Mouse (Mus musculus) CD4-positive helper T cell, adult 2 months (primary cell): Measurements from ENCODE around the gene Tnfrsf11a.
A peak's percentile ranks its signal among the peaks of the same experiment; 100 is the strongest.
"Not testable (repeated sequence)": the region's sequence is repeated elsewhere in the genome, so short reads cannot be mapped to it uniquely, and the experiment has no call there.

Experiments used
- DNase-seq: peaks from one replicate; pipeline ENCODE4 v3.0.0-alpha.2; 2012; ENCODE audit warnings: low read depth, missing footprints, low spot score

The Tnfrsf11a gene

DNA sequence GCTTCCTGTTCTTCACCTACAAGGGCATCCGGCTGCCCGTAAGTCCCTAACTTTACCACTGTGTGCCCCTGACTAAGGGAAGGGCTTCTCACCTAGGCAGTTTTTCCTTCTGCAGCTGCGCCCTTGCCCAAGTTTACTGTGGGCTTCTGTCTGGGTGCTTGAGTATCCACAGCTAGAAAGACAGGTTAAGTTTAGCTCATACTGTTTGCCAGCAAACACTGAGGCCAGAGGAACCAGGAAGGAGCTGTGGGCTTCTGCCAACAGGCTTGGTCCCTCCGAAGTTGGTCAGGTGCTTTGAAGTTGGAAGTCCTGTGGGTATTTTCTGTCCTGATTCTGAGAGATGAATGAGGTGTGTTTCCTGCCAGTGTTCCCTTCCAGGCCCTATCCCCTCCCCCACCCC is 4.6 kb downstream of the Tnfrsf11a start:
- no peak for DNase-seq

DNA sequence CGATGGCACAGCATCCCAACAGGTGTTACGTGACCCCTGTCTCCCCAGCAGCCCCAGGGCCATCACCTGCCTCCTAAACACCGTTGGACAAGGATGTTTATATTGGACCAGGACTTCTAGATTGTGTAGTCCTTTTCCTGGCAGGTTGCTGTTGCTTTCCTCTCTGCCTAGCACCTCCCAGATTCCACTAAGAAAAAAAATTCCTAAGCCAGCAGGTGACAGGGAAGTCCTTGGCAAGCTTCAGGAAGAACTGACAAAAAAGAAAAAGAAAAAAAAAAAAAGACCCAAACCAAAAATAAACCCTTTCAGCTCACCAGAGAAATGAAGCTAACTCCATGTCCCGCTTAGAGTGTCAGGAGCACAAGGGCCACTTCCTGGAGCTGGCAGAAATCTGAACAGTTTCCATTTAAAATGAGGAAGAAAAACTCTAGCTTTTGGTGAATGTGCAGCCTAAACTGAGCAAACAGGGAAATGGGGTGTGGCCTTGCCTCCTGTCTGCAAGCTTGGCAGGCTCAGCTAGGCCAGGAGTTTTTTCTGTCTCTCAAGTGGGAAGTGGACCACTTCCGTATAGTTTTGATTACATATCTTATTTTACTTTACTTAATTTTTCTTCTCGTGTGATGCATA is 6.3 kb downstream of the Tnfrsf11a start:
- no peak for DNase-seq

DNA sequence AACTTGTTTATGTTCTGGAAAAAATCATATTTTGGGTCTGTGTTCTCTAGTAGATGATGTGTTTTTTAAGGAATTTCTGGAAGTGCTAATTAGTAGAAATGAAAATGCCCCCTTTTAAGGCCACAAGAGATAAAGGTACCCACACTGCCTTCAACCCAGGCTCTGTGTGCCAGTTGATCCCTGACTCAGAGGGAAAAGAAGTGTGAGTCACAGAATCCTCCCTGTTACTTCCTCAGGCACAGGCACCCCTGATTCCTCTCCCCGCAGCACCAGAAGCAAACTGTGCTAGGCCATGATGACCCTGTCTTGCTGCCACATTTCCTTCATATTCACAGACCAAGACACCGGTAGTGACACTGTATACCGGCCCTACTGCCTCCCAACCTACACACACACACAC is 9.6 kb downstream of the Tnfrsf11a start:
- no peak for DNase-seq

DNA sequence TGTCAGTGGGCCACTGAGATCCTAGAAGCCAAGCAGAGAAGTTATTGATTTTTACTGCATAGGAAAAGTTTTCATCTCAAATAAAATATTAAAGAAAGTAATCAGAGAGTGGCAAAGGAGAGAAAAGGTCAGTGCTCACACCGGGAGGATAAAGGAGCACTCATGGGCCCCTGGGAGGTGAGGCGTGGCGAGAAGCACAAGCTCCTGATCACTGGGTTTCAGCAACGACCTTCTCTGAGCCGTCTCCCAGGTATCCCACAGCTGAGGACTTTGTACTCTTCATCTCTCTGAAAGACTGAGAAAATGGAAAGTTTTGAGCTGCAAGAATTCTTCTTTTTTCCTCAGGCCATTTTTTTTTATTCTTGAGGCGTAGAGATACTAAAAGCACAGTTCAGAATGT is 14.2 kb downstream of the Tnfrsf11a start:
- DNase-seq = no peak

DNA sequence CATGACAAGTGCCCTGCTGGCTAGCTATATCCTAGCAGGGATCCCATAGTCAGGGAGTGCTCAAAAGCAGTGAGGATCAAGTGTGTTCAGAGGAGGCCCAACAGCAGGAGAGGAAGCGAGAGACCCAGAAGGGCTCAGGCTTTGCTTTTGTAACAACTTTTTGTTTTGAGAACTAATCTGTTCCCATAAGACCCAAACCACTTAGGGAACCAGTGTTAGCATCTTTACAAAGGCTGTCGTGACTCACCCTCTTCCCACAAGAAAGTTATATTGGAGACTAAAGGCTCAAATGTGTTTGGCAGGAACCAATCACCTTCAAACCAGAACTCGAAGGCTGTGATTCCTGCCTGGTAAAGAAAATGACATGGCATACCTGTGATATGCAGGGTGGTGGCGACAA is 15.2 kb downstream of the Tnfrsf11a start:
- DNase-seq = no peak

DNA sequence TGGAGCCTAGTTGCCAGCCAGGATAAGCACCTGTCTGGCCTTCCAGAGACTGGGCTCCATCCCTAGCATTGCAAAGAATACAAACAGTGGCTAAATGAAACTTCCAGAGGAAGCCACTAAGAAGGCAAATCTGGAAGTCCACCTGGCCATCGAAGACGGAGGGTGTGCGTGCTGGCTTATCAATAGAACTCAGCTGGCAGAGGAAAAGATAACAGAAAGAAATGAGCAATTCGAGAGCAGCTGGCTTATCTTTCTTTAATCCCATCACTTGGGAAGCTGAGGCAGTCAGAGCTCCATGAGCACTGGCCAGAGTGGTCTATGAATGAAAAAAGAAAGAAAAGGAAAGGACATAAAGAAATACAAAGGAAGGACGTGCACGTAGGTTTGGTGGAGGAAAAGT is 20.1 kb downstream of the Tnfrsf11a start:
- DNase-seq = no peak

DNA sequence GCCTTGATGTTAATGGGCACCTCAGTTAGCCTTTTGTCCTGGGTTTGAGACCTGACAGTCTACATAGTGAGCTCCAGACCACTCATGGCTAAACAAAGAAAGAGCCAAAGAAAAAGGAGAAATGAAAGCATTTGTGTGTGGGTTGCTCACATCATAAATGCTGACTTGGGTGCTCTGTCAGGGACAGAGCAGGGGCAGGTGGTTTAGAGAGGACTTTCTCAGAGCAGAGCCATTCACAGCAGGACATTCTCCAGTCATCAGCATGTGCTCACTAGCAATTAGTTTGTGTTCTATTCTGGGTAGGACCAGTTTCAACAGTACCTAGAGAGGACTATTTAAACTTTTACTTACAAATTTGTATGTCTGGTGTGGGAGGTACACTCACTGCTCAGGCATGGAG is 20.7 kb downstream of the Tnfrsf11a start:
- no peak for DNase-seq

DNA sequence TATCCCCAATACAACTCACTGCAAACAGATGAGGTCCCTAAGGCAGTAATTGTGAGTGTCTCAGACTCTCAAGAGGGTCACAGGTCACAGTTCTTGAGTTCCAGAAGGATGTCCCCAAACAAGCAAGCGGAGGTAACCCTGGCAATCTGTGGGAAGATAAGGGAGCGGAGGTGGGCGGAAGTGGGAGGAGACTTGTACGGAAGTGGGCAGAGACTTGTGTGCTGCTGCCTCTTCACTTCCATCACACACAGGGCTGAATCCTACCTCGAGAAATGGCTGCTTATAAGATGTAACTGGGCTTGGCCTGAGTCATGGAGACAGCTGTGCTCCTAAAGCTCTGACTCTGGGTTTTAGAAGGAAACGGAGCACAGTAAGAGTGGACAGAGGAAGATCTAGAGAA is 22.4 kb downstream of the Tnfrsf11a start:
- peak; percentile 60 for DNase-seq

DNA sequence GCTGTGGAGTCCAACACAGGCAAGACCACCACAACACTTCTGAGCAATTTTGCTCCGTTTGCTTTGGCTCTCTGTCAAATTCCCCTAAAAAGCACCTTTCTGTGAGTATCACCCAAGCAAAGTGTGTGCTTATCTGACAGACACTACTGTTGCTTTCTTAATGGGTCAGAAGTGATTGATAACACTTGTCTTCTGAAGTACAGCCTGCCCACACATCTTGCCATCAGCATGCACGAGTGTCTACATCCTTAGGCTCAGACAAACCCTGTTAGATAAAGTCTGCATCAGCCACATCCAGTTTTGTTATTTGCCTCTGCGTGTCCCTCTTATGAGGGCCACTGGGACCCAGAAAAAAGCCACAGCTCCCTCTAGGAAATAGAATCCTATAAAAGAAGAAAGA is 23.8 kb downstream of the Tnfrsf11a start:
- no peak for DNase-seq

DNA sequence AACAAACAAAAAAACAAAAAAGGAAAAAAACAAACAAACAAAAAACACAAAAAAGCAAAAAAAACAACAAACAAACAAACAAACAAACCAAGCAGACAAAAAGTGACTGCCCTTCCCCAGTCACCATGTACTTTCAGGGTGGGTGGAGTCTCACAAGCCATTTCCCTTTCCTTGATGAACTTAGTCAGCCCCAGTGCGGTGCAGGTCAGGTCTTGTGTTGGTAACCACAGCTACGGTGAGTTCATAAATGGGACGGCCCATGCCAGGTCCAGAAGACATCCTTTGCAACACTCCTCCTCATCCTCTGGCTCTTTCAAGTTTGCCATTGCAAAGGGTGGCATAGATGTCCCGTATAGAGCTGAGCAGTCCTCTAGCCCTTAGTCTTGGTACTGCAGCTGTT is 25.0 kb downstream of the Tnfrsf11a start:
- peak; percentile 18 for DNase-seq

DNA sequence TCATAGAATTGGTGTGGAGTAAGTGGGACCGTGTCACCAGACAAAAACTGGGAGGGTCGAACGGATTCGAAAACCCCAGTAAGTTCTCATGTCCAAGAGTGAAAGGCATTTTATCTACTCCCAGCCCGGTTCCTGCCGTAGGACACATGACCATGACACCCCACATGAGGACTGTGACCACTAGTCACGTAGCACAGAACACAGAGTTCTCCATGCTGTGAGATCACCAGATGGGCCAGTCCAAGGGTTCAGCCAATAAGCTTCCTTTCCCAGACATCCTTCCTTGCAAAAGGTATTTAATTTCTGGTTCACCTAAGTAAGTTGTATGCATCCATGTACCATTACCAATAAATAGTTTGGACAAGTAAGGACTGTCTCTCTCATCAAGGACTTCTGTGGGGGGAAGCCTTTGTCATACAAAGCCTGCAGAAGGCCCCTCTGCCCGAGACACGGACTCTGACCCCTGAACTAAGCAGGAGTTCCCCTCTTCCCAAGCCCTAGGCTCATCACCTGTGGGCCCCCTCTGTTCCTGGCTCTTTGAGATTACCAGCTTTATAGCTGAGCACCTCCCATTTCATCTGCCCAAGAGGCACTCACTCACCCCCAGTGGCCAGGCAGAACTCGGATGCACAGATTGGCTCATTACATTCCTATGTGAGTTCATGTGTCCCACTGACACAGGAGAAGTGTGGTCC is 26.7 kb downstream of the Tnfrsf11a start:
- no peak for DNase-seq

DNA sequence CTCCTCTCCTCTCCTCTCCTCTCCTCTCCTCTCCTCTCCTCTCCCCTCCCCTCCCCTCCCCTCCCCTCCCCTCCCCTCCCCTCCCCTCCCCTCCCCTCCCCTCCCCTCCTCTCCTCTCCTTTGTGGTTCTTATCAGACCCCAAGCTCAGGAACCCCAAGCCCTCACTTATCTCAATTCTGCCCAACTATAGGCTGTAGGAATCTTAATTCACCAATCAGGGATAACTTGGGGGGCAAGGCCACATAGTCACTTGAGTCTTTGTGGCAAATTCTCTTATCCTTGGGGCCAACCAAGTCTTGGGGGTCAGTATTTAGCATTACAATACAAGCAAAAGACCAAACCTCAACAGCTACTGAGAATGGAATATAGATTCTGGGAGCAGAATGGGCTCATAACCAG is 31.5 kb downstream of the Tnfrsf11a start:
- DNase-seq = not testable (repeated sequence)

DNA sequence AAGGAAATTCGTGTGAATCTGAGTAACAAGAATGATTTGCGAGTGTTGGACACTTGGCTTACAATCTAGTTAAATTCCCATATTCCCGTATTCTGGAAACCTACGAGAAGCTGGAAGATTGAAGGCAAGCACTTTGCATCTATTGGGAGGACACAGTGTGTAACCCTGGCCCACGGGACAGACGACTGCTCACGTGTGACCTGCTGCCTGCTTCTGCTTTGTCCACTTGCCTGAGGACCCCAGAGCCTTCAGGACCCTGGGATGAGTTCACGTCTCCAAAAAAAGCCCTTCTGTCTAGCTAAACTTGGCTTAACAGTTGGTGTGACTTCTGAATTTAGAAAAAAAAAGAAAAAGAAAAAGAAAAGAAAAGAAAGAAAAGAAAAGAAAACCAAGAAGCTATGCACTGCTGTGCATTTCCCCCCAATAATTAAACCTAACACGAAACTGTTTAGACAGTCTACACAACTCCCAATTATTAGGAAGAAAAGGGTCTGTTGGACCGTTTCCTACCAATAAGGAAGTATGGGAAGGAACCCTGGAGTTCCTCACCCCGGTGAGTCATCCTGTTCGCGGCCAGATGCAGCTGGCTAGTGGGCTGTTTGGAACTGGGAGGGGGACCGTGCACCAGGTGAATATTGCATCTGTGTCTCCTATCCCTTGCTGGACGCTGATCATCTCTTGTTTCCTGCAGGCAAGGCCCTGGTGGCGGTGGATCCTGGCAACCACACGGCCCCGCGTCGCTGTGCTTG is 32.6 kb downstream of the Tnfrsf11a start:
- no peak for DNase-seq

DNA sequence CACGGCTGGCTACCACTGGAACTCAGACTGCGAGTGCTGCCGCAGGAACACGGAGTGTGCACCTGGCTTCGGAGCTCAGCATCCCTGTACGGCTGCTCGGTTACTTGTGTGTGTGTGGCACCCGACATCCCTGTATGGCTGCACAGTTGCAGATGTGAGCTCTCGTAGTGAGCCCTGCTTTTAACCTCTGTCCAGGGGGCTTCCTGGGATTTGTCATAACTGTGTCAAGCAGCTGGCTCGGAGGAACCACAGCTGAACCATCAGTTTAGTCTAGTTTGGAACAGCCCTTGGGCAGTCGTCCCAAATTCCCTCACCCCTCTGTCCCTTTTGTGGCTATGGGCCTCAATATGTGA is 33.2 kb downstream of the Tnfrsf11a start:
- DNase-seq = no peak

DNA sequence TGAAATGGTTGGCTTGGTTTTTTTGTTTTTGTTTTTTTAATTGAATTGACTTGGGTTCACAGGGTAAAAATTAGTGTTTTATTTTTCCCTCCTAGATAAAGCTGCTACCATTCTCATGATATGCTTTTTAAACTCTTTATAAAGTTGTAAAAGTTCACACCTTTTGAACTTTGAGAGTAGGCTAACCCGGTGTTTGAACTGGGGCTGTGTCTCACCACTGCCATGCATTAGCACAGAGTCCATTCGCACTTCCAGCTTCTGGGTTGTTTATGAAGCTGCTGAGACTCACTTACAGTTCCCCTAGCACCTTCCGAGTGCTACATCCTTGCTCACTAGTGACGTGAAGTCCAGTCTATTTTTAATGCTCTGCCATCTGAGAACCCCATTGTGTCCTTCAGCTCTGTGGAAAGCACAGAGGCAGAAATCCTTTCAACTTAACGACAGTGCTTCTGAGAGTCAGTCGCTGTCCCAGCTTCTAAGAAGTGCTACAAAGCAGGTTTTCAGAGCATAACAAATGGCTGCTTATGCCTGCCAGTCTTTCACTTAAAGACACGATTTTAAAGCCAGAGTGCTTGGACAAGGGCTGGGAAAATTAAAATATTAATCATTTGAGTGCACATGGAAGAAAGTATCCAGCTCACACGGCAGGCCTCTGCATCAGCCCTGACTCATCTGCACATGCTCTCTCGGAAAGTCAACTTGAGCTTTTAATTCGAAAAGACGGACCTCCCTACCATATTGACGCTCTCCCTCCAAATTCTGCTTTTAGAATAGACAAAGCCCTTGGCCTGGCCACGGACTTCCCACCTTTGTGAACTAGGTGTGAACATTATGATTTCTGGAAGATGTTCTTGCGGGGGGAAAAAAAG is 34.1 kb downstream of the Tnfrsf11a start:
- DNase-seq = no peak

DNA sequence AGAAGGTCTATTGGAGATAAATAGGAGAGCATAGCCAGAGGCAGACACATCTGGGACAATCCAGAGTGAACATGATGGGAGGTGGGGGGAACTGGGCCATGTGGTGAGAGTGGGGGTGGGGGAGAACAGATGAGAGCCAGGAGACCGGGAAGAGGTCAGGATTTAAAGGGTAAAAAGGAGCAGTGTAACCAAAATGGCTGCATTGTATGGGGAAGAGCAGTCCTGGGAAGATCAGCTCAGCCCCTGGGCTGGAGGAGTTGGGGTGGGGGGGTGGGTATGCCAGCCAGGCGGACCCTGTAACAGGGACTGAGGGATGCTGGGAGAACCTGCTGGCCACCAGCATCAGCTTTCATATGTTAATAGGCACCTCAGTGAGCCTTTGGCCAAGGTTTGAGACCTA is 34.8 kb downstream of the Tnfrsf11a start:
- no peak for DNase-seq

DNA sequence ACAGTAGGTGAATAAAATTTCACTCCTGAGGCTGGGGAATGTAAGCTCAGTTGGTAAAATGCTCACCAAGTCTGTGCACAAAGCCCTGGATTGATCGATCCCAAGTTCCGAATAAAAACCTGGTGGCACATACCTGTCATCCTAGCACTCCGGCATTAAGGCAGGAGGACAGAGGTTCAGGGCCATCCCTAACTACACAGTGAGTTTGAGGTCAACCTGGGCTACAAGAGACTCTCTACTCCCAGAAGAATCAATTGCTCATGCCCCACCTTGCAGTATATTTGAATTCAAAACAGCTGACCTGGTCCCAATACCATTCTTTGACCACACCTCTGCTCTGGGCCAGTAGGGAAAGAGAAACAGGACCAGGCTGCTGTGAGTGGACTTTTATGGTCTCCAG is 35.2 kb downstream of the Tnfrsf11a start:
- DNase-seq = no peak

DNA sequence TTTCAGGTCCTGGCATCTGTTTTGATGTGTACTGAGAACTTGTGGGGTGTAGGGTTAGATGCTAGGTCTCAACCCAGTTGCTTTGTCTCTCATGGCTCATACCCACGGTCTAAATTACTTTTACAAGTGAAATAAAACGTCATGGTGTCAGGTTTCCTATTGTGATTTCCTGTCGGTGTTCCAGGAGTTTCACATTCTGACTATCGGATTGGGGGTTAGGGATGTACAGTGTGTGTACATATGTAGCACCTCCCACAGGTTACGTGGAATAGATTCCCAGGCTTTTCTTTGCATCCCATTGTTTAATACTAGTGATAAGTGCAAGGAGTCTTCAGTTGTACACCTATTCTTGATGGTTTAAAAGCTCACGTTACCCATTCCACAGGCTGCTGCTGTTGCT is 38.5 kb downstream of the Tnfrsf11a start:
- DNase-seq = no peak

DNA sequence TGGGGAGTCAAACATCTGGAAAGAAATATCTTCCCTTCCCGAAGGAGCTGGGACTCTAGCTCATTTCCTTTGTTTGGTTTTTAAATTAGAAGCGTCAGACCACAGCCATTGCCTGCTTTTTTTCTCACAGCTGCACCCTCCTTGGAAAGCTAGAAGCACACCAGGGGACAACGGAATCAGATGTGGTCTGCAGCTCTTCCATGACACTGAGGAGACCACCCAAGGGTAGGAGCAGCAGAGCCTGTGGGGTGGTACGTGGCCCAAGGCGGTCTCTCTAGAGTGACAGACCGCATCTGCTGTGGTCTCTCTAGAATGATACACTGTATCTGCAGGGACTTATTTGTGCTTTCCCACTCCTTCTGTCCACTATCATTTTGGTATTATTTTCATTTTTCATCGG is 39.2 kb downstream of the Tnfrsf11a start:
- DNase-seq = no peak

DNA sequence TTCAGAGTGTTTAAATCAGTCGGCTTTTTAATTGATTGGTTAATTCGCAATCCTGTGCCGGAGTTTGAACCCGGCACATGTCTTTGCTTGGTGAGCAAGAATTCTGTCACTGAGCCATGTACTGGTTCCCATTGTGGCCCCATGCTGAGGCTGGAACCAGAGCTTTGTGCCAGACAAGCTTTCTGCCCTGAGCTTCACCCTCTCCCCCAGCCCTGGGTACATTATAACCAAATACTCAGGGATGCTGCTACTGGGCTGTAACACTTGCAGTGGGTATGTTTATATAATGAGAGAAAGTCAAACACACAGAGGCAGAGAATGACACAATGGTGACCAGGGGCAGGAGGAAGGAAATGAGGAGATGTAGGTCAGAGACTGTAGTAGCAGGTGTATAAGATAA is 43.8 kb downstream of the Tnfrsf11a start:
- DNase-seq = no peak

DNA sequence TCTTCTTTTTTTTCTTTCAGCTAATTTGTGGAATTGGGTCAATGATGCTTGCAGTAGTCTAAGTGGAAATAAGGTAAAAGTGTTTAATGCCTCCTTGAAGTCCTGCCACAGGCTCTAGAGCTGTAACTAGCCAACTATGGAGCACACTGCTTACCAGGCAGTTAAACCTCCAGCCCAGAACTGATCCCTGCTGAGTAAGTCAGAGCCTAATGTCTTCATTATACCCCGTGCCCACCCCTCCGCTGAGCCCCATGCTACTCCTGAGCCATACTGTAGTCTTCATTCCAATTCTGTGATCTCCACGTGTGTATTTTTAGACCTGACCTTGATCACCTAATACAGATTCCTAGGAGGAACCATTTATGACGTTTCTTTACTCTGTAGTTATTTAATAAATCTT is 44.5 kb downstream of the Tnfrsf11a start:
- DNase-seq = no peak

DNA sequence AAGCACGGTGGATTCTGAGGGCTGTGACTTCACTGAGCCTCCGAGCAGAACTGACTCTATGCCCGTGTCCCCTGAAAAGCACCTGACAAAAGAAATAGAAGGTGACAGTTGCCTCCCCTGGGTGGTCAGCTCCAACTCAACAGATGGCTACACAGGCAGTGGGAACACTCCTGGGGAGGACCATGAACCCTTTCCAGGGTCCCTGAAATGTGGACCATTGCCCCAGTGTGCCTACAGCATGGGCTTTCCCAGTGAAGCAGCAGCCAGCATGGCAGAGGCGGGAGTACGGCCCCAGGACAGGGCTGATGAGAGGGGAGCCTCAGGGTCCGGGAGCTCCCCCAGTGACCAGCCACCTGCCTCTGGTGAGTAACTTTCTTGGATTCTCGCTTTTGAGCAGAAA is 46.9 kb downstream of the Tnfrsf11a start:
- no peak for DNase-seq
